Mouse (Mus musculus) lung, embryonic 16.5 days (tissue): ENCODE data around the gene Rbmxl2. TPM values are rescaled to one million over a fixed set of nuclear protein-coding genes. Genes with fewer than 3 reads are reported as not detected.

ENCODE experiments used
- ATAC-seq: fragments of 200-750 bp; cut with Nextera tagmentation; 2 replicates; pipeline ENCODE4 v1.8.0; 2017; ENCODE audit warnings: low read depth, mild to moderate bottlenecking, moderate library complexity
- H3K27ac ChIP-seq: fragments of 300-500 bp; sonication (generic); 2 replicates; pipeline ENCODE4 v1.5.1; 2014; ENCODE audit warnings: mild to moderate bottlenecking, control low read depth, low read length
- H3K27me3 ChIP-seq: fragments of 300-500 bp; sonication (generic); 2 replicates; pipeline ENCODE4 v1.6.1; 2014; ENCODE audit warnings: low read depth, low read length, mixed read lengths; ENCODE audit not compliant: control insufficient read depth, insufficient read depth
- H3K36me3 ChIP-seq: fragments of 300-500 bp; sonication (generic); 2 replicates; pipeline ENCODE4 v1.6.1; 2014; ENCODE audit warnings: low read length; ENCODE audit not compliant: control insufficient read depth, insufficient read depth
- H3K4me1 ChIP-seq: fragments of 300-500 bp; sonication (generic); replicated peaks from 2 replicates; pipeline ENCODE4 v1.6.1; 2014; ENCODE audit warnings: low read length, mixed read lengths; ENCODE audit not compliant: control insufficient read depth, insufficient read depth
- H3K4me2 ChIP-seq: fragments of 300-500 bp; sonication (generic); 2 replicates; pipeline ENCODE4 v1.6.1; 2014; ENCODE audit warnings: low read depth, low read length, control low read depth
- H3K4me3 ChIP-seq: fragments of 300-500 bp; sonication (generic); 2 replicates; pipeline ENCODE4 v1.5.1; 2014; ENCODE audit warnings: mild to moderate bottlenecking, low read length, control low read depth
- H3K9ac ChIP-seq: fragments of 300-500 bp; sonication (generic); 2 replicates; pipeline ENCODE4 v1.6.1; 2014; ENCODE audit warnings: low read length, control low read depth
- H3K9me3 ChIP-seq: fragments of 300-500 bp; sonication (generic); 2 replicates; pipeline ENCODE4 v1.6.1; 2016; ENCODE audit warnings: low read length; ENCODE audit not compliant: control insufficient read depth
- WGBS: fragments of 180-500 bp; shearing (Covaris S2); extraction: QIAGEN DNeasy Blood & Tissue Kit; methylation state at CpG from one replicate; pipeline ENCODE4 v1.1.7; 2014; 5-methylcytosine and 5-hydroxymethylcytosine counted together
- polyA plus RNA-seq: library from polyadenylated mRNA; unstranded; fragments of >200 nt; fragmentation: Nextera tagmentation; extraction: Ambion mirVana; gene quantifications from 2 replicates; pipeline ENCODE4 v1.2.1, GENCODE M21; 2015

Gene Rbmxl2
- not detected in 2 replicates for polyA plus RNA-seq

DNA sequence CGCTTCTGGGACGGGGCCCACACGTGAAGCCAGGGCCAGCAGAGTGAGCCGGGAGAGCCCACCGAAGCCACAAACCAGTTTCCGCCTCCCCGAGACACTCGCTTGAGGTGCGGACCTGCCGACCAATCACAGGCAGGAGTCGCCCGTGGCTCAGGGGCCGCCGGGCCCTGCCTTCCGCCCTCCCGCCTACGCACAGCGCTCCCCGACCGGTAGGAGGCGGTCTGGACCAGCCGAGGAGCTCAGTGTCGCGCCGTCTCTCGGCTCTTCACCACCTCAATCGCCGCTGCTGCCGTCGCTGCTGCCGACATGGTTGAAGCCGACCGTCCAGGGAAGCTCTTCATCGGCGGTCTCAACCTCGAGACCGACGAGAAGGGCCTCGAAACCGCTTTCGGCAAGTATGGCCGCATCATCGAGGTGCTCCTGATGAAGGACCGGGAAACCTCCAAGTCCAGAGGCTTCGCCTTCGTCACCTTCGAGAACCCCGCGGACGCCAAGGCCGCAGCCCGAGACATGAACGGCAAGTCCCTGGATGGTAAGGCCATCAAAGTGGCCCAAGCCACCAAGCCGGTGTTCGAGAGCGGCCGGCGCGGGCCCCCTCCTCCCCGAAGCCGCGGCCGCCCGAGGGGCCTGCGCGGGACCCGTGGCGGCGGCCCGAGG, at the start of gene Rbmxl2:
Gene Rbmxl2 (plus strand): TSS at position 242 of the 657 bp plus-strand sequence.
- H3K9me3 ChIP-seq = peaks cover 16% of the 10 kb centered on the region
- peaks cover 35% of the 10 kb centered on the region for H3K27me3 ChIP-seq
- no peak within 1 kb of the TSS for H3K4me3 ChIP-seq
- H3K9ac ChIP-seq = no peak within 1 kb of the TSS
- H3K27ac ChIP-seq = no peak within 1 kb of the TSS
- WGBS = 34% methylated on average over 62 of the region's 70 CpGs
- H3K4me1 ChIP-seq = no peaks in the 10 kb centered on the region
- no peak for ATAC-seq
- no peaks in the 10 kb centered on the region for H3K36me3 ChIP-seq
- no peak within 1 kb of the TSS for H3K4me2 ChIP-seq

DNA sequence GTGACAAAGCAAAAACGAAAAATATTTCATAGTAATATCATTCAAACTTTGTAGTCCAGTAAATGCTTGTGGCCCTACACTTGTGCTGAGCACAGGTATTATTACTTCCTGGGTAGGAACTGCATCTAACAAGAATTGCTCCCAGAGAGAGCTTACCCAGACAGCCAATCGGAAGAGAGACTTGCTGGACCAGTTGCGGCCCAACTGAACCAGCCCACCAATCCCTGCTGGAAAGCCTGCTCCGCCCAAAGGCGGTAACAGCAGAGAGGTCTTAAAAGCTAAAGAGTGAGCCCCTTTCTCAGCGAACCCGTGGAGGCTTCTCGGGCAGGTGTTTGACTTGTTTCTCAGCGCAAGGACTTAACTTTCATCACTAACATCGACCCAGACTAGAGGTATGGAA, 42.6 kb upstream of the Rbmxl2 start, which contains the start of gene Nlrp14:
Gene Nlrp14 (plus strand): TSS at position 301 of the 400 bp plus-strand sequence.
- Histone ChIP-seq H3K27me3 (no peaks in the 10 kb centered on the region), H3K4me1 (no peaks in the 10 kb centered on the region), H3K4me3 (no peak within 1 kb of the TSS), H3K27ac (no peak within 1 kb of the TSS), H3K9me3 (no peaks in the 10 kb centered on the region), H3K4me2 (no peak within 1 kb of the TSS), H3K36me3 (no peaks in the 10 kb centered on the region), H3K9ac (no peak within 1 kb of the TSS)
- 77% methylated on average over 10 of the region's 10 CpGs for WGBS
- no peak for ATAC-seq

DNA sequence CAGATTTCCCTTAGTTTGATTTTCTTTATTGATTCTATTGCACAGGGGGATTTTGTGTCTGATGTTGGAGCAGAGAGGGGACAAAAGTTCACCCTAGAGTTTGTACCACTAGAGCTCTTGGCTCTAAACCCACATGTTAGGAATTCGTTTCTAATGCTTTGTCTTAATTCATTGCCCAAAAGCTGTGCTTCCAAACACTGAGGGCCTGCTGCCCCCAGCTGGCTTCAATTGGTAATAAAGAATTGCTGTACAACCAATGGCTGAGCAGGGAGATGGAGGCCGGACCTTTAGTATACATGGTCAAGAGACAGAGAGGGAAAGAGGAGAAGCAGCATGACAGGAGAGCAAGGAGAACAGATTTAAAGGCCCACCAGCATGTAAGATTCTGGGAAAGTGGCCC, 28.8 kb upstream of the Rbmxl2 start:
- H3K4me1 ChIP-seq = no peaks in the 10 kb centered on the region
- 27% methylated on average over 2 of the region's 2 CpGs for WGBS
- H3K9ac ChIP-seq = no peak overlapping the region
- H3K4me3 ChIP-seq = no peak overlapping the region
- no peaks in the 10 kb centered on the region for H3K9me3 ChIP-seq
- no peak overlapping the region for H3K27ac ChIP-seq
- no peak for ATAC-seq
- H3K36me3 ChIP-seq = no peaks in the 10 kb centered on the region
- H3K27me3 ChIP-seq = no peaks in the 10 kb centered on the region
- no peak overlapping the region for H3K4me2 ChIP-seq

DNA sequence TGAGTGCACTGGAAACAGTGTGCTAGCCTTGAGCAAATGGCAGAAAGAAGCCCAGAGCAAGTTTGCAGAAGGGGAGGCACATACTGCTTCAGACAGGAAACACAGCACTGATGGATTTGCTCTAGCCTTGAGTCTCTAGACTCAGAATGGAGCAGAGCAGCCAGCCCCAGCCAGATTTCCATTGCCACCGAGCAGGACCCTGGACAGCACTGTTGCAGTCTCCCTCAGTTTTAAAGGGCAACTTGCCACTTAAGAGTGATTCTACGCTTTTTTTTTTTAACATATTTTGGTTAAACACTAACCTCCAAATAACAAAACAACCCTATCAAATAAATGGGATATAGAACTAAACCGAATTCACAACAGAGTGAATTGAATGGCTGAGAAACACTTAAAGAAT, 7.4 kb upstream of the Rbmxl2 start:
- Histone ChIP-seq H3K9ac (no peak overlapping the region), H3K4me1 (no peaks in the 10 kb centered on the region), H3K27ac (no peak overlapping the region), H3K4me2 (no peak overlapping the region), H3K4me3 (no peak overlapping the region), H3K36me3 (no peaks in the 10 kb centered on the region), H3K9me3 (no peaks in the 10 kb centered on the region), H3K27me3 (no peaks in the 10 kb centered on the region)
- no peak for ATAC-seq
- 34% methylated on average over 3 of the region's 3 CpGs for WGBS

DNA sequence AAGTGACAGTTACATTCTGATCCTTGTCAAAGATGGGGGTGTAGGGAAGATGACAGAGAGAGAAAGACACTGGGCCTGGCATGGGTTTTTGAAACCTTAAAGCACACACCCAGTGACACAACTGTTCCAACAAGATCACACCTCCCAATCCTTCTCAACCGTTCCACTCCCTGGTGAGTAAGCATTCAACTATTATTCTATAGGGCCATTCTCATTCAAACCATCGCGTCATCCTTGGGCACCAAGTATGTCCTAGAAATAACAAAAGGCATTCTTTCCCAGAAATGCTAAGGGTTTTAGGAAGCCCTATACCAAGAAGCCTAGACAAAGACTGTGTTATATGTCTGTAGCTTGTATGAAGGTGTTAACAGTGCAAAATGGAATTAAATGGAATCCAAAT, 1.4 kb upstream of the Rbmxl2 start:
- no peak overlapping the region for H3K9ac ChIP-seq
- no peak overlapping the region for H3K4me2 ChIP-seq
- ATAC-seq = no peak
- no peak overlapping the region for H3K4me3 ChIP-seq
- H3K9me3 ChIP-seq = peaks cover 16% of the 10 kb centered on the region
- H3K36me3 ChIP-seq = no peaks in the 10 kb centered on the region
- H3K27ac ChIP-seq = no peak overlapping the region
- 89% methylated on average over 3 of the region's 3 CpGs for WGBS
- peaks cover 35% of the 10 kb centered on the region for H3K27me3 ChIP-seq
- H3K4me1 ChIP-seq = no peaks in the 10 kb centered on the region

DNA sequence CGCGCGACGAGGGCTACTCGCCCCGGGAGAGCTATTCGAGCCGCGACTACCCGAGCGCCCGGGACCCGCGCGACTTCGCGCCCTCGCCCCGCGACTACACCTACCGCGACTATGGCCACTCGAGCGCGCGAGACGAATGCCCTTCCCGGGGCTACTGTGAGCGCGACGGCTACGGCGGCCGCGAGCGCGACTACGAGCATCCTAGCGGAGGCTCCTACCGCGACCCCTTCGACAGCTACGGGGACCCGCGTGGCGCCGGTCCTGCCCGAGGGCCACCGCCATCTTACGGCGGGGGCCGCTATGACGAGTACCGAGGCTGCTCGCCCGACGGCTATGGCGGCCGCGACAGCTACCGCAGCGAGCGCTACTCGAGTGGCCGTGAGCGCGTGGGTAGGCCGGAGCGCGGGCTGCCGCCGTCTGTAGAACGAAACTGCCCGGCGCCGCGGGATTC, 906 bp downstream of the Rbmxl2 start:
- Histone ChIP-seq H3K9me3 (peaks cover 16% of the 10 kb centered on the region), H3K27me3 (peaks cover 35% of the 10 kb centered on the region), H3K4me2 (no peak overlapping the region), H3K9ac (no peak overlapping the region), H3K4me1 (no peaks in the 10 kb centered on the region), H3K36me3 (no peaks in the 10 kb centered on the region), H3K27ac (no peak overlapping the region), H3K4me3 (no peak overlapping the region)
- no peak for ATAC-seq
- WGBS = 26% methylated on average over 70 of the region's 77 CpGs

DNA sequence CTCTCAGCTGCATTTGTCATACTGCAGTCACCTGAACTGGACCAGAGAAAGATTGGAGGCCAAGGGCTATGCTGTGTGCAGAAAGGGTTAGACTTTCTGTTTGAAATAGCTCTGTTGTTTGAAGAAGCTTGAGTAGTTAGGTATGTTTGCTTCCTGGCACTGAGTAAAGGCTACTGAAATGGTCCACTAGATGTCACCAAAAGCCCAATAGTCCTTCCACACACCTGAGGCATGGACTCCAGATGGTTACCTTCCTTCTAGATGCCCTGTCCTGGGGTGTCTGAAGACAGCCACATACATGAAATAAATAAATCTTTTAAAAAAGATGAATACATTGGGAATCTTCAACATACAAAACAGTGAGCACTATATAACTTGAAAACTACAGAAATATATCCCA, 6.5 kb downstream of the Rbmxl2 start:
- Histone ChIP-seq H3K4me1 (no peaks in the 10 kb centered on the region), H3K9me3 (no peaks in the 10 kb centered on the region), H3K27me3 (peaks cover 9% of the 10 kb centered on the region), H3K4me3 (no peak overlapping the region), H3K9ac (no peak overlapping the region), H3K36me3 (no peaks in the 10 kb centered on the region), H3K27ac (no peak overlapping the region), H3K4me2 (no peak overlapping the region)
- peak; percentile 28; the same call in 1 of the 2 replicates for ATAC-seq

DNA sequence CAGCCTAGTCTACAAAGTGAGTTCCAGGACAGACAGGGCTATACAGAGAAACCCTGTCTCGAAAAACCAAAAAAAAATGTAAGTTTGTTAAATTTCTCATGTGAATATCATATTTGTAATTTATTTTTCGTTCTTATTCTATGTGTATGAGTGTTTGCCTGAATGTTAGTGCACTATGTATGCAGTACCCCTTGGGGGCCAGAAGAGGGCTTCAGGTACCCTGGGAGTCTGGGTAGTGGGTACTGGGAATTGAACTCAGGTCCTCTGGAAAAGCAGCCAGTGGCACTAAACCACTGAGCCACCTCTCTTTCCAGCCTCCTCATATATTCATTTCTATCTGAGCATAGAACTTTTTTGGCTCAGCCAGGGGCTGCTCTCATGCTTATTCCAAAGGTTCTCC, 7.6 kb downstream of the Rbmxl2 start:
- Histone ChIP-seq H3K27me3 (no peaks in the 10 kb centered on the region), H3K4me2 (no peak overlapping the region), H3K27ac (no peak overlapping the region), H3K9me3 (no peaks in the 10 kb centered on the region), H3K4me3 (no peak overlapping the region), H3K4me1 (no peaks in the 10 kb centered on the region), H3K36me3 (no peaks in the 10 kb centered on the region), H3K9ac (no peak overlapping the region)
- ATAC-seq = no peak
- WGBS = 68% methylated on average over 2 of the region's 2 CpGs

DNA sequence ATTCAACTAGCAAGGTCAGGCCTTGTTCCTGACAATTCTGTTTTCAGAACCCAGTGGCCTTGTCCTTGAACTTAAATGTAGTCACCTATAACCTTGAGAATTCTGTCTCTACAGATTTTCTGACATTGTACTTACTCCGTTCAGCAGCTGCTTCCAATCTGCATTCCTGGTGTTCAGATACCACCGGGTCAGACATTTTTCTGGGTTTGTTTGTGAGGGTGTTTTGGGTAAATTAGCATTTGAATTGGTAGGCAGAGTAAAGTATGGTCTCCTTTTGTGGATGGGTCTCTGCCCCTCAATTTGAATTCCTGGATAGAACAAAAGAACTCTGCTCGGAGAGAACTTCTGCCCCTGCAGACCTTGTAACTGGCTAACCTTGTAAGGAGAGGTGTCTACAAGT, 27.6 kb downstream of the Rbmxl2 start:
- Histone ChIP-seq H3K9ac (no peak overlapping the region), H3K27ac (no peak overlapping the region), H3K27me3 (no peaks in the 10 kb centered on the region), H3K36me3 (no peaks in the 10 kb centered on the region), H3K9me3 (no peaks in the 10 kb centered on the region), H3K4me1 (no peaks in the 10 kb centered on the region), H3K4me2 (no peak overlapping the region), H3K4me3 (no peak overlapping the region)
- WGBS = 51% methylated on average over 3 of the region's 3 CpGs
- ATAC-seq = no peak

DNA sequence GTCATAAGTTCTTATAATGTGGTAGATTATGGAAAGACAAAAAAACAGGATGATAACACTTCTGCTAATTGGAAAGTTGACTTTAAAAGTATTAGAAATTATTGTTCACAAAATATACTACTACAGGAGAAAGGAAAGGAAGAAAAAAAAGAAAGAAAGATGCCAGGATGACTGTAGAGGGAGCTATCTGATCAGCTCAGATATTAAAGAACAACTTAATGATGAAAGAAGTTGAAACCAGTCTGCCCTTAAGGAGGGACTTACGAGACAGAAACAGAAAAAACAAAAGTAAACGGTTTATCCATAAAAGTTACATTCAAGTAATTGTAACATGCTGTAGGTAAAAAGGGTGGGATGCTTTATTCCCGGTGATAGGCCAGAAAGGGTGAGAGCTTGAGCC, 28.3 kb downstream of the Rbmxl2 start:
- no peak overlapping the region for H3K27ac ChIP-seq
- H3K4me3 ChIP-seq = no peak overlapping the region
- whole genome bisulfite sequencing = 59% methylated on average over 3 of the region's 3 CpGs
- no peaks in the 10 kb centered on the region for H3K36me3 ChIP-seq
- no peak for ATAC-seq
- no peaks in the 10 kb centered on the region for H3K27me3 ChIP-seq
- H3K9ac ChIP-seq = no peak overlapping the region
- H3K4me2 ChIP-seq = no peak overlapping the region
- H3K9me3 ChIP-seq = no peaks in the 10 kb centered on the region
- no peaks in the 10 kb centered on the region for H3K4me1 ChIP-seq
